Mouse (Mus musculus): ENCODE measurements around the gene Mgarp.
"Not testable (repeated sequence)": the region's sequence is repeated elsewhere in the genome, so short reads cannot be mapped to it uniquely, and the experiment has no call there.

Mgarp gene

GRCm38 (mm10) chr3:51368011-51368410, 28.5 kb downstream of the Mgarp start:
- DNase-seq (ENCODE audit: low spot score in 2 of 2), result no peak

GRCm38 (mm10) chr3:51366926-51367325, 29.6 kb downstream of the Mgarp start:
- no peak for DNase-seq (ENCODE audit: low spot score in 2 of 2)

- DNase-seq (ENCODE audit: low spot score in 2 of 2), result no peak
Measured at GRCm38 (mm10) chr3:51365517-51365882, 31.0 kb downstream of the Mgarp start.

DNA sequence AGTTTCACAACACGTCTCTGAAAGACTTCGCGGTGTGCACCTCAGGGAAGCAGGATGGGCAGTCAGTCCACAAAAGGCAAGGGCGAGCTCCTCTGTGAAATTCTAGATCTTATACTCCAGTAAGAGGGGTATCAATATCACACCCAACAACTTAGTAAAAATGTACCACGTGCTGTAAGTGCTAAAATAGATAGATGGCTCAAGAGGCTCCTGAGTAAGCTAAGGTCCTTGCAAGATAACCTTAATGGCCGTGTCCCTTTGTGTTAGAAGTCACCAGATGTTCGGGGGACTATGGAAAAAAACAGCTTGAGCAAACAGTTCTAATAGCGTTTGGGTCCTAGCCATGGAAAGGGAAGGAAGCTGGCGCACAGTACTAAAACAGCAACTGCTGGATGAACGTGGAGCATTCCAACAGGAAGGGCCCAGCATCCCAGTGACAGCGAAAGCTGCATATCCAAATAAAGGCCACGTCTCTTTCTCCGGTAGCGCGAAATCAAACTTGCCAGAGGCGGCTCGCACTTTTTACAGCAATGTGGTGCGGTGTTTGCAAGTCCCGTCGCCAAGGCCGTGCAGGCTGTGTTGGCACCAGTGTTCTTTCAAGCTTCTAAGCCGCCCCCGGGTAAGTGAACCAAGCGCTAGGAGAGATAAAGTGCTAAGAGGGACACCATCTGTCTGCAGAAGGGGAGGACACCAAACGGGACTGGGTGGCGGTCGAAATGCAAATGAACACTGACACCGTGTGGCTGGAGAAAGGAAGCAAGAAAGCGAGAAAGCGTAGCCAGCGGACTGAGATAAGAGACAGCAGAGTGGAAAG, 31.6 kb downstream of the Mgarp start:
- DNase-seq (ENCODE audit: low spot score in 2 of 2), result peak; percentile 87 to 91

DNA sequence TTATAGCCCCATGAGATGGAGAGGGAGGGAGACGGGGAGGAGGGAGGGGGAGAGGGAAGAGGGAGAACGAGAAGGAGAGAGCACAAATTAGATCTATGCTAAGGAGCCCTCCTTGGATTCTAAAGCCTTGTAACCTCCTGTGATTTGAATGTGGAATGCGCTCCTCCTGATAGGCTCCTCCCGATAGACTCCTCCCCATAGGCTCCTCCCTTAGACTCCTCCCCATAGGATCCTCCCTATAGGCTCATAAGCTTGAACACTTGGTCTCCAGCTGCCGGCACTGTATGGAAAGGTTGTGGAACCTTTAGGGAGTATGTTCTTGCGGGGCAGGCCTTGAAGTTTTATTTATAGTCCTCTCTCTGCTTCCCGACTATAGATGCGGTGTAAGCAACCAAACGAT, 35.5 kb downstream of the Mgarp start:
- no peak for DNase-seq (ENCODE audit: low spot score in 2 of 2)

DNA sequence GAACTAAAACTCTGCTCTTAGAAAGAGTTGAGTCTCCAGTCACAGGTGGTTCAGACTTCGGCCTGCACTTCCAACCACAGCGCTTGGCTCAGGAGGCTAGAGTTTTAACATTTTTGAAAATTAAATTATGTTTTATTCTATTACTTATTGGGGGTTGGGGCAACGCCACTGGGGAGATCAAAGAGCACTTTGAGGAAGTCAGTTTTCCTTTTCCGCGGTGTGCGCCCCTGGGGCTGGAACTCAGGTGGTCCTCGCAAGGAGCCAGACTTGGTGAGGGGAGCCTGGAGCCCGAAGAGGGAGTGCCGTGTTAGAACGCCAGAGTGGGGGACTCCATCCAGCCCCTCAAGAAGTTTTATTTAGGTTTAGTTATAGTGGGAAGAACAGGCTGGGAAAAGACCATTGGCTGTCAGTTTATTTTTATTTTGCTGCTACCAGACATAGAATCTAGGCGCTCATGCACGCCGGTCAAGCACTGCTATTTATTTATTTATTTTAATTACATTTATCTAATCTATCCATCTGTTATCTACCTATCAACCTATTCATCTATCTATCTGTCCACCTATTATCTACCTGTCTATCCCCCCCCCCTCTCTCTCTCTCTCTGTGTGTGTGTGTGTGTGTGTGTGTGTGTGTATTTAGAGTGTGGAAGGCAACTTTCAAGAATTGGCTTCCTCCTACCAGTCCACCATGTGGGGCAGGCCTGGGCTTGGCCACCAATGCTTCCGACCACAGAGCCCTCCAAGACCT, 36.8 kb downstream of the Mgarp start:
- no peak for DNase-seq (ENCODE audit: low spot score in 2 of 2)

GRCm38 (mm10) chr3:51358660-51359557, 37.6 kb downstream of the Mgarp start:
- DNase-seq (ENCODE audit: low spot score in 2 of 2), result peak; percentile 65 to 66

DNA sequence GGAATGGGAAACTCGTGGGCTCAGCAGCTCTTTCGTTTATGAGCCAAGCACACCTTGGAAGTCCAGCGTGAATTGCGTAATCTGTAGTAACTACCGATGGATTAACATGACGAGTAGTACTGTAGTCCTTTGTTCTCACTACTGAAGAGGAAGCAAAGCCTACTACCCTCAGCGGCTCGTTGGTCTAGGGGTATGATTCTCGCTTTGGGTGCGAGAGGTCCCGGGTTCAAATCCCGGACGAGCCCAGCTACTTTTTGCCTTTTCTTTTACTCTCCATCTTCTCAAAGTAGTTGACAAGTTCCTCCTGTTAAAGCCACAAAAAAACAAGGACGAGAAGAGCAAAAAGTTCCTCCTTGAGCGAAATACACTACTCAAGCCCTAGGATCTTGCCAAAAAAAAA, 38.4 kb downstream of the Mgarp start:
- peak; percentile 75 for DNase-seq (ENCODE audit: low spot score in 2 of 2)

DNA sequence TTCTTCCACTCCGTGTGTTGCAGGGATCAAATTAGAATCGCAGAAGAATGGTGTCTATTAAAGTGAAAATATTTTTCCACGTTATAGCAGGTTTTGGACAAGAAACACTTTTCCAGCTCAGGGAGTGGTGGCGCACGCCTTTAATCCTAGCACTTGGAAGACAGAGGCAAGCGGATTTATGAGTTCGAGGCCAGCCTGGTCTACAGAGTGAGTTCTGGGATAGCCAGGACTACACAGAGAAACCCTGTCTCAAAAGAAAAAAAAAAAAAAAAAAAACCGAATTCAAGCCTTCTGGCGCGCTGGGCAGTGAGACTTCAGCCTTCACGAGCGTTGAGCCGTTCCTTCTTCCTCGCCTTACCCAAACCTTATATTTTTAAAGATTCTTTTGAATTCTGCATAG, 38.9 kb downstream of the Mgarp start:
- peak in 1 of 2 experiments; percentile 44 for DNase-seq (ENCODE audit: low spot score in 2 of 2)

DNA sequence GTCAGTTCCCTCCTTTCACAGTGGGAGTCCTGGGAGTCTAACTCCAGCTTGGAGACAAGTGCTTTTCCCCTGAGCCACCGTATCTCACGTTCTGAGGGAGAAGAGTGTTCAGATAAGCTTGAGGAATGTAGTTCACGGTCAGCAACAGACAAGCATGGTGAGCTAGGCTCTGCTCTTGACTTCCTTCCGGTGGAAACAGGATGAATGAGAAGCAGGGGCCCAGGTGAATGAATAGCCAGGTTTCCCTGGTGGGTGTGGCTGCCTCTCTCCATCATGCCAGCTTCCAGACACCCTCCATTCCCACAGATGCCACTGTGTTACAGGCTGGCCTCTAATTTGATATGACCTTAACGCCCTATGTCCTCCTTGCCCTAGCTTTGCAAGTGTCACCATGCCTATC, 39.5 kb downstream of the Mgarp start:
- DNase-seq (ENCODE audit: low spot score in 2 of 2), result no peak

- DNase-seq (ENCODE audit: low spot score in 2 of 2), result not testable (repeated sequence)
Measured at GRCm38 (mm10) chr3:51354956-51355355, 41.6 kb downstream of the Mgarp start.

DNA sequence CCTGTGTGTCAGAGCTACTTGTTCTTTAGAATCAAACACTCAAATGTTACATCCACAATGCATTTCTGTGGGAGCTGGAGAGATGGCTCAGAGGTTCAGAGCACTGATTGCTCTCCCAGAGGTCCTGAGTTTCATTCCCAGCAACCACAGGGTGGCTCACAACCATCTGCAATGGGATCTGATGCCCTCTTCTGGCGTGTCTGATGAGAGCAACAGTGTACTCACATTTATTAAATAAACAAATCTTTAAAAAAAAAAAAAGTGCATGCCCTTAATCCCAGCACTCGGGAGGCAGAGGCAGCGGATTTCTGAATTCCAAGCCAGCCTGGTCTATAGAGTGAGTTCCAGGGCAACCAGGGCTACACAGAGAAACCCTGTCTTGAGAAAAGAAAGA, 42.5 kb downstream of the Mgarp start:
- DNase-seq (ENCODE audit: low spot score in 2 of 2), result no peak

DNA sequence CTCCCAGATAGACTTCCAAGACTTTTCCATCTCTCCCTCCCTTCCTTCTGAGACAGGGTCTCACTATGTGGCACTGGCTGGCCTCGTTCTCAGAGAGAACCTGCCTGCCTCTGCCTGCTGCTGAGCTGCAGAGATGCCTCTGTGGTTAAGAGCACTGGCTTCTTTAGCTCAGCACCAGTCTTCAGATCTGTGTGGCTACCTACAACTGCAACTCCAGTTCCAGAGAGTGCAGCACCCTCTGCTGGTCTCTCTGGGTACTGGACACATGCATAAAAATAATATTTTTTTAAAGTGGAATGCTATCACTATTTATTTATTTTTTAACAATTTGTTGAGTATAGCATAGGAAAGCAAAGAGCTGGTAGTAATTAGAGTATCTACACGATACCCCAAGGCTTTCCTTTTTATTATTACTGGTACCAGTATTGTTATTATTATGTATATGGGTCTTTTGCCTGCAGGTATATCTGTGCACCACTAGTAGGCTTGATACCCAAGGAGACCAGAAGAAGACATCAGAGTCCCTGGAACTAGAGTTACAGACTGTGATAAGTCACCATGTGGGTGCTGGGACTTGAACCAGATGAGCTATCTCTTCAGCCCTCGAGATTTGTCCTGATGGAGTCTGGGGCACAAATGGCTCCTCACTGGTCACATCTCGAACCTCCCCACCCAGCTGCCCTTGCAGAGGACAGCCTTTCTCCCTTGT, 43.1 kb downstream of the Mgarp start:
- no peak for DNase-seq (ENCODE audit: low spot score in 2 of 2)

GRCm38 (mm10) chr3:51350806-51351205, 45.7 kb downstream of the Mgarp start:
- DNase-seq (ENCODE audit: low spot score in 2 of 2), result no peak

DNA sequence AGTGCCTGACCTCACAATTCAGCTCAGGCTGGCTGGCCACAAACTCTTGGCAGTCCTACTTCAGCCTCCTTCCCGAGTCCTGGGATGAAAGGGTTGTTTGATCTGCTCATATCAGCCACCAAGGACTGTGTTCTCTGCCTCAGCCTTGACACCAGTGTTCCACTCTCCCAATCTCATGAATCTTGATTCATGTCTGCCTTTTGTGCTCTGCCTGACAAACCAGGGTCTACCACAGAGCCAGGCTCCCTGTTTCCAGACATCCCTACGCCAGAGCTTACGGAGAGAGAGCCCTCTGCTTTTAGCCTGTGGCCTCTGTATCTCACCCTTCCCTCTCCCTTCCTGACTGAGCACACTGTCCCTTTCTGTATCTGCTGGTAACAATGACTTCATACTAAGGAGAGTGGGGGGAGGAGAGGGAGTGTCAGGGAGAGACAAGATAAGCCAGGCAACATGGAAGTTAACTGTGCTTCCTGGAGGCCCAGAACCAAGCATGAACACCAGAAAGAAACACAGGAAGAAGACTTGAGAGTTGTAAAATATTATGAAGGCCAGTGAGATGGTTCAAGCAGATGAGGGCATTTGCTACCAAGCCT, 47.8 kb downstream of the Mgarp start:
- no peak for DNase-seq (ENCODE audit: low spot score in 2 of 2)

DNA sequence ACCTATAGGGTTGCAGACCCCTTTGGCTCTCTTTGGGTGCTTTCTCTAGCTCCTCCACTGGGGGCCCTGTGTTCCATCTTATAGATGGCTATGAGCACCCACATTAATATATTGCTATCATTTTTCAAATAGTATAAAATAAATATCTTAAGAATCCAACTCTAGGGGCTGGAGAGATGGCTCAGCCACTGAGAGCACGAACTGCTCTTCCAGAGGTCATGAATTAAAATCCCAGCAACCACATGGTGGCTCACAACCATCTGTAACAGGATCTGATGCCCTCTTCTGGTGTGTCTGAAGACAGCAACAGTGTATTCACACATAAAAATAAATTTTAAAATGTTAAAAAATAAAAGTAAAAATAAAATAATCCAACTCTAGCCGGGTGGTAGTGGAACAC, 51.5 kb downstream of the Mgarp start:
- not testable (repeated sequence) for DNase-seq (ENCODE audit: low spot score in 2 of 2)

- DNase-seq (ENCODE audit: low spot score in 2 of 2), result not testable (repeated sequence)
Measured at GRCm38 (mm10) chr3:51344182-51344581, 52.4 kb downstream of the Mgarp start.

DNA sequence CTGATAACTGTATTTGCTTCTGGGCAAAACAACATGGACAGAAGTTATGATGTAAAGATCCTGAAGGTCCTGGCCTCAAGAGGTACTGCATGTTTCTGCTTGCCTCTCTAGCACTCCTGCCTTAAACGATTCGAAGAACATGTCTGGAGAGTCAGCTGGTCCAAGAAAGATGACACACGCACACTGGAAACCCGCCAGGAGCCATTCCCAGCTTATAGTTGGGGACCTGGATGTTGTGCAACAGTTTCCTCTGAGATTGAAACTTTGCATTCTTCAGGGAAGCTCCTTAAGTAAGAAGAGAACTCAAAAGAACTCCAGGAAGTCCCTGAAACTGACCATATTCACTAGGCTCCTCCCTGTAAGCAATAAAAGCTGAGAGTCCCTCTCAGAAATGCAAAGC, 53.3 kb downstream of the Mgarp start:
- no peak for DNase-seq (ENCODE audit: low spot score in 2 of 2)

GRCm38 (mm10) chr3:51342152-51342551, 54.4 kb downstream of the Mgarp start:
- DNase-seq (ENCODE audit: low spot score in 2 of 2), result no peak

DNA sequence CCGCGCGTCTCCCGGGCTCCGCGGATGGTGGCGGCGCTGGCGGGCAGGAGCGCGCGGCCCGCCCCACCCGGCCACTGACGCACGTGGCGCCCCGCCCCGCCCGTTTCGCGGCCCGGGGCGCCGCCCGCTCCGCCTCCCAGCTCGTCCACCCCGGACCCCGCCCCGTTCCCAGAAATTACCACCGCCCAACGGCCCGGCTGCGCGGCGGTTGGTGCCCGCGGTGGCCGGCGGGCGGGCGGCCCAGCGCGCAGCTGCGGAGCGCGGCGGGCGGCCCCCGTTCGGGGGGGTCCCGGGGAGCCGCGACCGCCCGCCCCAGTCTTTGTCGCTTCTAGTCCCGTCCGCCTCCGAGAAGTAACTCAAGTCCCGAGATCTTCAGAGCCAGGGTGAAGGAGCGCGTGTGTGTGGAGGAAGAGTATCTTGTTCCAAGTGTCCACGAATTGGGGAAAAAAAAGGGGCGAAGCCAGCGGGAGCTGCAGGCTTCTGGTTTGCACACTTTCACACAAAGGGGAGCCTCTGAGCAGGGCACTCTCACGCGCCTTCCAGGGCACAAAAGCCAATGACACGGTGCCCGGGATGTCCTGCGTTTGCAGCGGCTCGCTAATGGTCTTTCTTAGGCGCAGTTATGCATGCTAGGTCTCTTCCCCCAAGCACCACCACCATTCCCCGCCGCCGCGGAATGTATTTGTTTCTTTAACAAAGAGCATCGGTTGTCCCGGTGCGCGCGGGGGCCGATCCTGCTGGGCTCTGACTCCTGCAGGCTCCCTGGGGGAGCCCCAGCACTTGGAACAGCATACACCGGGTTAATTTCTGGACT, 55.1 kb downstream of the Mgarp start:
- DNase-seq (ENCODE audit: low spot score in 2 of 2), result peak; percentile 82 to 83
